Mouse (Mus musculus) C2C12 (cell line): ENCODE results near the gene Tmem223. TPM values are rescaled to one million over a fixed set of nuclear protein-coding genes. Genes with fewer than 3 reads are reported as not detected.

Experiments used
- H3K27me3 ChIP-seq: one replicate; pipeline ENCODE4 v1.6.1; 2011; ENCODE audit not compliant: control insufficient read depth, insufficient read depth, insufficient read length
- H3K36me3 ChIP-seq: one replicate; pipeline ENCODE4 v1.6.1; 2011; ENCODE audit not compliant: control insufficient read depth, insufficient read depth
- H3K4me3 ChIP-seq: one replicate; pipeline ENCODE4 v1.5.1; 2011; ENCODE audit warnings: mild to moderate bottlenecking, control low read depth; ENCODE audit not compliant: poor library complexity, insufficient read depth, severe bottlenecking
- H3K79me2 ChIP-seq: one replicate; pipeline ENCODE4 v1.6.1; 2011; ENCODE audit not compliant: control insufficient read depth, insufficient read depth
- H3K79me3 ChIP-seq: one replicate; pipeline ENCODE4 v1.6.1; 2011; ENCODE audit warnings: low read depth, control low read depth
- H3ac ChIP-seq: one replicate; pipeline ENCODE3; 2011; ENCODE audit warnings: low read depth; ENCODE audit not compliant: control insufficient read depth, insufficient read length
- CEBPB ChIP-seq: IDR thresholded peaks from one replicate; pipeline ENCODE4 v1.6.1; 2011; ENCODE audit warnings: low read depth, mild to moderate bottlenecking, control low read depth, moderate library complexity
- CTCF ChIP-seq: IDR thresholded peaks from one replicate; pipeline ENCODE4 v1.5.1; 2011; ENCODE audit not compliant: control insufficient read depth, insufficient read depth, insufficient read length
- FOSL1 ChIP-seq: IDR thresholded peaks from one replicate; pipeline ENCODE4 v1.8.0; 2011; ENCODE audit warnings: mild to moderate bottlenecking, low read length; ENCODE audit not compliant: poor library complexity, insufficient read depth, severe bottlenecking
- MAX ChIP-seq: IDR thresholded peaks from one replicate; pipeline ENCODE4 v1.6.1; 2011; ENCODE audit warnings: mild to moderate bottlenecking, control low read depth
- MYOD1 ChIP-seq: IDR thresholded peaks from one replicate; pipeline ENCODE4 v1.6.1; 2011; ENCODE audit warnings: low read depth; ENCODE audit not compliant: control insufficient read depth, insufficient read length
- MYOG ChIP-seq: IDR thresholded peaks from one replicate; pipeline ENCODE4 v1.6.1; 2011; ENCODE audit not compliant: control insufficient read depth, insufficient read length; ENCODE audit errors: extremely low read depth
- USF1 ChIP-seq: IDR thresholded peaks from one replicate; pipeline ENCODE4 v1.6.1; 2011; ENCODE audit warnings: low read depth, mild to moderate bottlenecking, control low read depth, moderate library complexity
- polyA plus RNA-seq: library from polyadenylated mRNA; unstranded; fragments of >200 nt; fragmentation: generic; extraction: Trizol; gene quantifications from one replicate; pipeline ENCODE4 v1.2.1, GENCODE M21; 2012; ENCODE audit warnings: missing spikeins

Tmem223 gene
- polyA plus RNA-seq, 1 experiment = 58.2 TPM

DNA sequence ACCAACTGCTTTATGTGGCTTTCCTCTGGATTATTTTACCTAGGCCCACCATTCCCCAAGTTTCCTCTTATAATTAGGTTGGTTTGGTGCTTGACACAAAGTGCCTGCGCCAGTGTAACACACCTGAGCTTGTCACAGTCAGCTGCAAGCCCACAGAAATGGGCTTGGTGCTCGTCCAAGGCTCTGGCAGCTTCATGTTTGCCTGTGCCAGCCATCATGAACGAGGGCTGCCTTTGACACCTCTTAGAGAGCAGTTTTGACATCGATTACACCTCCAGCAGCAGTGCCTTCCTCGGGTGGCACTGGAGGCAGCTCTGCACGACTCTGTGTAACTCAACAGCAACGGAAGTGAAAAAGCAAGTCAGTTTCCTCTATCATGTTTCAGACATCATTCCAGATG is 19.4 kb downstream of the Tmem223 start:
- Histone ChIP-seq H3K4me3 (no peak overlapping the region), H3K79me3 (no peaks in the 10 kb centered on the region), H3K27me3 (no peaks in the 10 kb centered on the region), H3K36me3 (peaks cover 40% of the 10 kb centered on the region), H3ac (no peak overlapping the region), H3K79me2 (peaks cover 13% of the 10 kb centered on the region)
- no peak for TF ChIP-seq MYOG

DNA sequence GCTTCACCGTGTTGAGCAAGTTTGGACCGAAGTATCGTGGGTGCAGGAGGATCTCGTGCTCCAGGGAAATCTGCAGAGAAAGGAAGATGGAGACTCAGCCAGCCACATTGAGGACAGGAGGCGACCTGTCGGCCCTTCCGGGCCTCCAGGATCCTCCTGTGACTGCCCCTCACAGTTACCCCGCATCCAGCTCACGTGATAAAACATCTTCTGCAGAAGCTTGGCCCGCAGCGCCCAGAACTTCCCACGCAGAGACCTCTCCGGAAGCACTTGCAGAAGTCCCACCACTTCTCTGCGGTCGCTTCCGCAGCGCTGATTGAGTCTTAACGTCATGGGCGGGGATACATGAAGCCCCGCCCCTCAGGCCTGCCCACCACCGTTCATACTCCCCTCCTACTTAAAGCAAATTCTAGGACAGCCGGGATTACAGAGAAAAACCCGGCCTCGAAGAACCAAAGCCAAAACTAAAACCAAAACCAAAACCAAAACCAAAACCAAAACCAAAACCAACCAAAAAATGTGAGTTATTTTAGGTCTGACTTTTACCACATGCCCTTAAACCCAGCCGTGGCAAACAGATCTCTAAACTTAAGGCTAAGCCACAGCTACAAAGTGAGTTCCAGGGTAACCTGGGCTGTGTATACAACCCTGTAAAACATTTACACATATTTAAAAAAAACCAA is 27.6 kb downstream of the Tmem223 start, which contains the start of gene Polr2g:
Gene Polr2g (minus strand): TSS at position 314 of the 683 bp plus-strand sequence.
- peak; percentile 54 for TF ChIP-seq USF1
- TF ChIP-seq MAX = peak; percentile 39
- no peak for TF ChIP-seq MYOD1
- Histone ChIP-seq H3K4me3 (peak within 1 kb of the TSS; percentile 79), H3K36me3 (peaks cover 33% of the 10 kb centered on the region), H3K79me2 (peaks cover 26% of the 10 kb centered on the region), H3ac (peak within 1 kb of the TSS; percentile 72), H3K79me3 (peaks cover 16% of the 10 kb centered on the region), H3K27me3 (no peaks in the 10 kb centered on the region)

DNA sequence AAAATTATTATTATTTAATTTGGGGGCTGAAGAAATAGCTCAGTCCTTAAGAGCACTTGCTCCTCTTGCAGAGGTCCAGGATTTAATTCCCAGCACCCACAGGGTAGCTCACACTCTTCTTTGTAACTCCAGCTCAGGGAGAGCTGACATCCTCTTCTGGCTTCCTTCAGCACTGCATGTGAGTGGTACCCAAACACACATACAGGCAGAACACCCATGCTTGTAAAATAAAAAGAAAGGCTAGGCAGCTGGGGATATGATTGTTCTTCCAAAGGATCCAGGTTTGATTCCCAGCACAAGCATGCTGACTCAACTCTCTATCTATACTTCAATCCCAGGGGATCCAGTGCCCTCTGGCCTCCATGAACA is 28.1 kb downstream of the Tmem223 start:
- Histone ChIP-seq H3K4me3 (peak overlapping the region; percentile 79), H3K36me3 (peaks cover 27% of the 10 kb centered on the region), H3K27me3 (no peaks in the 10 kb centered on the region), H3K79me3 (peaks cover 16% of the 10 kb centered on the region), H3ac (no peak overlapping the region), H3K79me2 (peaks cover 26% of the 10 kb centered on the region)
- TF ChIP-seq MAX = no peak
- no peak for TF ChIP-seq CTCF
- no peak for TF ChIP-seq MYOD1
- TF ChIP-seq MYOG = no peak
- no peak for TF ChIP-seq FOSL1
- TF ChIP-seq CEBPB = no peak
- no peak for TF ChIP-seq USF1

DNA sequence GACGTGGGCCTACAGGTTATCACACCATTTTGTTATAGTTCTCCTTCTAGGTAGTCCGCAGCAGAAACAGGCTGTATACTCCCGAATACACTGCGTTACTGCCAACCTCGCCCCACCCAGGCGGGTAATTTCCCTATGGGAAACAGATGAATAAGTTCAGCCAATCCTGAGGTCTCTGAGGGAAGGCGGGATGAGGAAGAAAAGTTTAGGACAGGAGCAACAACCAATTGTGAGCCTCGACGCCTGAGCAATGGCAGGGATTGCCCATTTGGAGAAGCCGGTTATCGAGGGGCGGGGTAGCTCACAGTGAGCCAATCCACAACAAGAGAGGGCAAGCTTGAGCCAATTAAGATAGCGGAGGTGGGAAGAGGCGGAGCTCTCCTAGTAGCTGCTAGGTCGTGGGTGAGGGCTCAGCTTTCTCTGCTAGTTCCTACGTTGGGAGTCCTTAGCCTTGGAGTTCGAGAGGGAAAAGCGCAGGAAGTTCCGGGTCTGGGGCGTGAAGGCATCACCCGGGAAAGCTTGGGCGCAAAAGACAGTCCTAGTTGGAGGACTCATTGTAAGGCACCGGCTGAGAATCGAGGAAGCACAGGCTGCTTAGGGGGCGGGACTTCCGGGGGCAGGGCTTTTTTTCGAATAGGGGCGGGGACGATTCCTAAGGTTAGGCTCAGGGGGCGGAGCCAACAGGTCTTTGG is 31.5 kb downstream of the Tmem223 start, which contains the start of gene Zbtb3:
Gene Zbtb3 (plus strand): TSS at position 426 of the 692 bp plus-strand sequence.
- H3K79me3 ChIP-seq = peaks cover 12% of the 10 kb centered on the region
- H3K4me3 ChIP-seq = peak within 1 kb of the TSS; percentile 51
- H3K36me3 ChIP-seq = peaks cover 27% of the 10 kb centered on the region
- peak; percentile 27 for TF ChIP-seq MAX
- no peak for TF ChIP-seq MYOG
- TF ChIP-seq CTCF = no peak
- H3K27me3 ChIP-seq = no peaks in the 10 kb centered on the region
- peaks cover 10% of the 10 kb centered on the region for H3K79me2 ChIP-seq
- H3ac ChIP-seq = peak within 1 kb of the TSS; percentile 87

DNA sequence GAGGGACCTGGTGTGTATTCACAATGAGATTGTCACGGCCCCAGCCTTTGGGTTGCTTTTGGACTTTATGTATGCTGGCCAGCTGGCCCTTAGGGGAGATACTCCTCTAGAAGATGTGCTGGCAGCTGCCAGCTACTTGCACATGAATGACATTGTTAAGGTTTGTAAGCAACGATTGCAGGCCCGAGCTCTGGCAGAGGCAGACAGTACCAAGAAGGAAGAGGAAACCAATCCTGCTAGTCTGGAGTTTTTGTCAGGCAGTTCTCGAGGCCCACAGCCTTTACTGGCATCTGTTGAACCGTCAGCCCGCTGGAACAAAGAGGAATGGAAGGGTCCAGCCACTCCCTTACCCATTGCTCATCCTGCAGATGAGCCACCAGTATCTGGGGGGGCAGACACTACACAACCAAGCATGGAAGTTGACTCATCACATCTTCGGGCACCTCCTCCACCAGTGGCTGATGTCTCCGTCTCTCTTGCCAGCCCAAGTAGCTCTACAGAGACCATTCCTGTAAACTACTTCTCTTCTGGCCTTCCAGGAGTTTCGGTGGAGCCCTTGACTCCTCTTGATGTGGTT is 32.5 kb downstream of the Tmem223 start:
- H3K79me2 ChIP-seq = peaks cover under 1% of the 10 kb centered on the region
- H3ac ChIP-seq = peak overlapping the region; percentile 33
- TF ChIP-seq CTCF = no peak
- no peak for TF ChIP-seq MYOG
- TF ChIP-seq MAX = peak; percentile 17
- no peak for TF ChIP-seq FOSL1
- H3K4me3 ChIP-seq = peak overlapping the region; percentile 51
- H3K36me3 ChIP-seq = peaks cover 32% of the 10 kb centered on the region
- H3K79me3 ChIP-seq = peaks cover 5% of the 10 kb centered on the region
- H3K27me3 ChIP-seq = no peaks in the 10 kb centered on the region

DNA sequence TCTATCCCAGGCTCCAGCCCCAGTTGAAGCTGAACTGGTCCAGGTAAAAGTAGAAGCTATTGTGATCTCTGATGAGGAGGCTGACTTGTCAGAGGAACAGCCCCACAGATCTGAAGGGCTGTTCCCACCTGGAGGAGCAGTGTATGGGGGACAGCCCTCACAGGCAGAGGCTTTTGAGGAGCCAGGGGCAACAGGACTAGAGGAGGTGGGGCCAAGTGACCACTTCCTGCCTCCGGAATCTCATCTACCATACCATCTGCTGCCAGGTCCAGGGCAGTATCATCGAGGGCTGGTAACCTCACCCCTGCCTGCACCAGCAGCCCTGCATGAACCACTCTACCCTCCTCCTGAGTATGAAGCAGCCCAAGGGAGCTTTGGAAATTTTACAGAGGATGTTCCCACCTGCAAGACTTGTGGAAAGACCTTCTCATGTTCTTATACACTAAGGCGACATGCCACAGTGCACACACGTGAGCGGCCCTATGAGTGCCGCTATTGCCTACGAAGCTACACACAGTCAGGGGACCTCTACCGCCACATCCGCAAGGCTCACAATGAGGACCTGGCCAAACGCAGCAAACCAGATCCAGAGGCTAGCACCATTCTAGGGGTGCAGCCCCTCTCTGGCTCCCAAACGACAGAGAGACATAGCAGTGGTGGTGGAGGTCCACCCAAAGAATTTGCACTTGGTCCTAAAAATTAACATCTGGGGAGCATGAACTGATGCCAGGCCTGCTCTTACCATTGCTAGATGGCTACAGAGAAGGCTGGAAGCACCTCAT is 33.3 kb downstream of the Tmem223 start:
- H3K79me2 ChIP-seq = no peaks in the 10 kb centered on the region
- no peak overlapping the region for H3ac ChIP-seq
- H3K36me3 ChIP-seq = peaks cover 40% of the 10 kb centered on the region
- no peaks in the 10 kb centered on the region for H3K27me3 ChIP-seq
- TF ChIP-seq FOSL1 (no peak), CEBPB (no peak), MYOG (no peak), CTCF (no peak), MAX (no peak), USF1 (no peak), MYOD1 (no peak)
- H3K79me3 ChIP-seq = peaks cover 5% of the 10 kb centered on the region
- H3K4me3 ChIP-seq = no peak overlapping the region
